Mouse (Mus musculus): ENCODE measurements around the gene Capn7. TPM values are rescaled to one million over a fixed set of nuclear protein-coding genes. Genes with fewer than 3 reads are reported as not detected.

Capn7 gene
- total RNA-seq, 2 experiments from 2014 or later, result 35.6 to 37.2 TPM

GRCm38 (mm10) chr14:31392873-31393545, 56.6 kb downstream of the Capn7 start:
- peak; percentile 63 to 85 for DNase-seq (ENCODE audit: low spot score in 2 of 2)
- intact Hi-C loops (cut with DNase I), result no loop called here

- no peak for DNase-seq (ENCODE audit: low spot score in 2 of 2)
- intact Hi-C loops (cut with DNase I), result no loop called here
These were observed 57.1 kb downstream of the Capn7 start for GRCm38 (mm10) chr14:31393546-31393890.

DNA sequence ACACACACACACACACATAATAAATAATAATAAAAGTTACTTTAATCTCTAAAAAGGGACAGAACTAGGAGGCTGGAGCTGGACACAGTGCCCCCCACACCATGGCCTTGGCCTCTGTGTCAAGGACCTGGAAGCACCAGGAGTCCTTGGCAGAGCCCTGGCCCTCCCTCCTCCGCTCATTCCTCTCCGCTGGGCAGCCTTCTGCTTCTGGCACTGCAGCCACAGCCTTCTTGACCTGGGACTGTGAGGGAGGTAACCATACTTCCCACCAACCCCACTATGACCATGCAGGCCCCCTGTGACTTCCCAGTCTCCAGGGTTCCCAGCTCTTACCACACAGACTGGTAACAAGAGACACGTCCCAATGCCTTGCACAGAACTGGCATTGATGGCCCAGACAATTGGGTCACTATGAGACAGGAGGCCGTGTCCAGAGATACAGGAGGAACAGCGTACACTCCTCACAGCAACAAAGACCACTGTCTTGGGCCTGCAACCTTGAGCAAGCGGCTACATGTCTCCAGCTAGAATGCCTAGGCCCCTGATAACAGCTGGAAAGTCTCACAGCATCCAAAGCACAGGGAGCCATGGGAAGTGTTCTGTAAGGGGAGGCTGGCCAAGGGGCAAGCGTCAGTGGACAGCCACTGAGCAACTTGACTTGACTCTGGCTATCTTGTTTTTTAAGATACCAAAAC, 57.6 kb downstream of the Capn7 start:
- DNase-seq (ENCODE audit: low spot score in 2 of 2), result no peak
- intact Hi-C loops (cut with DNase I), result no loop called here

GRCm38 (mm10) chr14:31394822-31395532, 58.5 kb downstream of the Capn7 start:
- intact Hi-C loops (cut with DNase I), result no loop called here
- DNase-seq (ENCODE audit: low spot score in 2 of 2), result no peak

GRCm38 (mm10) chr14:31395629-31396199, 59.3 kb downstream of the Capn7 start:
- intact Hi-C loops (cut with DNase I), result loop anchor here (2.0 kb wide), 1 partner anchor 15 kb away; no protein-coding TSS in a partner anchor
- peak in 1 of 2 experiments; percentile 79 for DNase-seq (ENCODE audit: low spot score in 2 of 2)

- intact Hi-C loops (cut with DNase I), result loop anchor here (2.0 kb wide), 1 partner anchor 14 kb away; no protein-coding TSS in a partner anchor
- DNase-seq (ENCODE audit: low spot score in 2 of 2), result no peak
These were observed 60.0 kb downstream of the Capn7 start for GRCm38 (mm10) chr14:31396428-31396827.

GRCm38 (mm10) chr14:31397353-31397752, 60.9 kb downstream of the Capn7 start:
- peak in 1 of 2 experiments; percentile 60 for DNase-seq (ENCODE audit: low spot score in 2 of 2)
- intact Hi-C loops (cut with DNase I), result loop anchor here (2.0 kb wide), 1 partner anchor 13 kb away; no protein-coding TSS in a partner anchor

GRCm38 (mm10) chr14:31397791-31398595, 61.6 kb downstream of the Capn7 start:
- intact Hi-C loops (cut with DNase I), result loop anchor here (2.0 kb wide), 1 partner anchor 13 kb away; no protein-coding TSS in a partner anchor
- DNase-seq (ENCODE audit: low spot score in 2 of 2), result no peak

- DNase-seq (ENCODE audit: low spot score in 2 of 2), result no peak
- intact Hi-C loops (cut with DNase I), result no loop called here
These were observed 62.4 kb downstream of the Capn7 start for GRCm38 (mm10) chr14:31398819-31399218.

DNA sequence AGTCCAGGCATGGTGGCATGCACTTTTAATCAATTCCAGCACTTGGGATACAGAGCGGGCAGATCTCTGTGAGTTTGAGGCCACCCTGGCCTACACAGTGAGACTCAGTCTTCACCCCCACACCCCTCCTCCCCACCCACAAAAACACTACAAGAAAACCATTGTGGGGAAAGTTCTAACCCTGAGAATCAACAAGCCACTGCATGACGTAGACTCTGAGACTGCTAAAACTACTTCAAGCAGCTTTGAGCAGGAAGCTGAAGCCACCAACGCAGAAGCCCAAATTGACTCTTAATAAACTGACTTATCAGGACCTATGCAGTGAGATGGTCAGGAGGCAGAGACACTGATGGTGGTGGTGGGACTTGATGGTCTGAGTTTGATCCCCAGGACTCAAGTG, 62.8 kb downstream of the Capn7 start:
- intact Hi-C loops (cut with DNase I), result no loop called here
- no peak for DNase-seq (ENCODE audit: low spot score in 2 of 2)

- intact Hi-C loops (cut with DNase I), result no loop called here
- DNase-seq (ENCODE audit: low spot score in 2 of 2), result no peak
These were observed 63.8 kb downstream of the Capn7 start for GRCm38 (mm10) chr14:31400246-31400645.

GRCm38 (mm10) chr14:31400896-31401295, 64.5 kb downstream of the Capn7 start:
- intact Hi-C loops (cut with DNase I), result no loop called here
- DNase-seq (ENCODE audit: low spot score in 2 of 2), result no peak

DNA sequence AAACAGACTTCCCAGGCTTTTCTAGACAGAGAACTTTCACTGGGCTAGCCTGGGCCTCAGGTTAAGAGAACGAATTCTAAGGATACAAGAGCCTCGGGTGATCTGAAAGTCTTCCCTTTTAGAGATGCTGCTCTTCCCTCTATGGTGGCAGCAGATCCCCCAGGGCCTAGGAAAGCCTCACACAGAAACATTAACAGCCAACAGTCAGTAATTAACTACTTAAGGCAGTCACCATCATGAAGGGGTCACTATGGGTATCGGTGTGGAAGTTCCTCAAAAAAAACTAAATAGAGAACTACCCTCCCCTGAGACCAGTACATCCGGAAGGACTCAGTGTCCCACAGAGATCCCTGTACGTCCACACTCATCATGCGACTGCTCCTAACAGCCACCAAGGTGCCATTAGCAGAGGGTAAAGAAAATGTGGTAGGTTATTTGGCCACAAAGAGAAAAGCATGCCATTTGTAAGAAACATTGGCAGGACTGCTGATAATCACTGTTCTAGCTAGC, 65.5 kb downstream of the Capn7 start:
- DNase-seq (ENCODE audit: low spot score in 2 of 2), result no peak
- intact Hi-C loops (cut with DNase I), result no loop called here

DNA sequence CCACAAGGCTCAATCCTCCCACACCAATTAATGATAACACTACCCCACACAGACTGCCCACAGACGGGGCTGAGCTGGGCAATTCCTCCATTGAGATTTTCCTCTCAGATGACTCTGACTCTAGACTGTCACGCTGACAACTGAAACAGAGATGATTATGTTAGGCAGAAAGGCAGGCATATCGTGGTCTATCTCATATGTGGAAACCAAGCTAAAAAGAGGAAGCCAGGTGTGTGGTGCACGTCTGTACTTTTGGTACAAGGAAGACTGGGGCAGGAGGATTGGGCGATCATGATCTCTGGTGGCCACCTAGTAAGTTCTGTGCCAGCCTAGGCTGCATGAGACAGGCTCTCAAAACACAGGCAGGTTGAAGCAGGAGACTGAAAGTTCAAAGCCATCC, 66.3 kb downstream of the Capn7 start:
- no peak for DNase-seq (ENCODE audit: low spot score in 2 of 2)
- intact Hi-C loops (cut with DNase I), result no loop called here

DNA sequence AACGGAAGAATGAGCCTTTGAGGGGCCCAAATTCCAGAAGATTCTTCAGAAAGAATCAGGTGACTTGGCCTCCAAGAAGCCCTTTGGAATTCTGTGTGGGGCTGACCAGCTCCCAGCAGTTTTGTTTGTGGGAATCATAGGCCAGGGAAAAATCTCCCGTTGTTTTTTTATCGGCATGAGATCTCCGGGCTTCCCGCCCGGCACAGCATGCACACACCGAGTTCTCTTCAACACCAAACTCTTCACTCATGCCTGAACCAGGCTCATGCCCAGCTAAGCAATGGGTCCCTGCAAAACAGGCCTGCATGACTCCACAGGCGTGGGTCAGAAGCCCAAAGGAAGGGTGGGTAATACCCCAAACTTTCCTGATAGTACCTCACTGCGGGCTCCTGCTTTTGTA, 67.1 kb downstream of the Capn7 start:
- intact Hi-C loops (cut with DNase I), result no loop called here
- no peak for DNase-seq (ENCODE audit: low spot score in 2 of 2)

DNA sequence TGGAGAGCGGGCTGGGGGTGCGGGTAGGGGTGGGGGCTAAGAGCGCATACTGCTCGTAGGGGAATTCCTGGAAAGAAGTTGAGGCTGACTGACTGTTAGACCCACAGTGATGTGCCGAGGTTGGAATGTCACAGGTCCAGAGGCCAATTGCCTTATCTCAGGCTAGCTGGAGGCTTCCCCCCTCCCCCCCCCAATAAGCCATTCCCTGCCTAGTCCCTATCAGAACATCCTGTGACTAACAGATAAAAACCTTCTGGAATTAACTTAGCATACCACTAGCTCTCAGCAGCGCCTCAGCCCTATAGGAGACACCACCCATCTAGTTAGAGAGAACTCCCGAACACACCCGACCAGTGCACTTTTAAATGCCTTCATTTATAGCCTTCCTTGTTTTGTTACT, 67.6 kb downstream of the Capn7 start:
- intact Hi-C loops (cut with DNase I), result loop anchor here (2.0 kb wide), 1 partner anchor 19 kb away; no protein-coding TSS in a partner anchor
- no peak for DNase-seq (ENCODE audit: low spot score in 2 of 2)

DNA sequence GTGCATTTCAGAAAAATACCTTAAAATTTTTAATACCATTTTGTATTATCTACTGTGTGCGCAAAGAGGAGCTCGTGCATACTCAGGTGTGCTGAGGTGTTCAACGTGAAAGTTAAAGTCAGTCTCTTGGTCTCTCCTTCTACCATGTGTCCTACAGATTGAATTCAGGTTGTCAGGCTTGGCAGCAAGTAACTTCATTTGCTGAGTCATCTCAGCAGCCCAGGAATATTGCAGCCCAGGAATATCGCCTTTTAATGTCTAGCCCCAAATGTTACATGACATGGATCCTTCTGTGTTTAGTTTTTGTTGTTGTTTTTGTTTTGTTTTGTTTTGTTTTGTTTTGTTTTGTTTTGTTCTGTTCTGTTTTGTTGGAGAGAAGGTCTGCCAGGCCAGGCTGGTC, 68.2 kb downstream of the Capn7 start:
- no peak for DNase-seq (ENCODE audit: low spot score in 2 of 2)
- intact Hi-C loops (cut with DNase I), result loop anchor here (2.0 kb wide), 1 partner anchor 20 kb away; no protein-coding TSS in a partner anchor

DNA sequence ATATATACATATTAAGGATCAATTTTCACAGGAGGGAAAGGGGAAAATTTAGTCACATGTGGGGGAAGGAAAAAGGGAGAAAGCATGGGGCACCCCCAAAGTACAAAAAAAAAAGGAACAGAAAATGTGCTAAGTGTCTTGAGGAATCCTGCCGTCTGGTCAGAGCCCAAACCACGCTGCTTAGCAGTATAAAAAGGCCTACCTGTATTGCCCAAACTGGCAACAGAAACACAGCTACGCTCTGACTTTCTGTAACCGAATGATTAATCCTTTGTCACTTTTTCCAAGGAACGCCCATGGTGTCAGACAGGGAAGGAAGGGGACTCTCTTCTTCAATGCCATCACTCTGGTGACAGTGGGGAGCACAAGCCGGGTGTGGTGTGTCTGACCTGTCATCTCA, 69.2 kb downstream of the Capn7 start:
- DNase-seq (ENCODE audit: low spot score in 2 of 2), result no peak
- intact Hi-C loops (cut with DNase I), result loop anchor here (2.0 kb wide), 1 partner anchor 21 kb away; no protein-coding TSS in a partner anchor
